Mouse (Mus musculus): ENCODE data around the gene 9330182L06Rik. TPM values are rescaled to one million over a fixed set of nuclear protein-coding genes. Genes with fewer than 3 reads are reported as not detected.

The 9330182L06Rik gene
- polyA plus RNA-seq, 1 experiment: 0.16 TPM

GRCm38 (mm10) chr5:9345038-9345617 lies 79.2 kb downstream of the 9330182L06Rik start:
- 77% methylated on average over 10 of the region's 10 CpGs for WGBS
- Histone ChIP-seq H3K4me3 (ENCODE audit: low read depth, low read length) (no peak overlapping the region), H3K27ac (ENCODE audit: insufficient read depth, low read depth, low read length) (no peak overlapping the region), H3K4me1 (ENCODE audit: control insufficient read depth, insufficient read depth, insufficient read length, low read length) (no peaks in the 10 kb centered on the region), H3K27me3 (ENCODE audit: control insufficient read depth, insufficient read depth, low read length) (no peaks in the 10 kb centered on the region), H3K36me3 (ENCODE audit: control insufficient read depth, insufficient read depth, low read length) (no peaks in the 10 kb centered on the region)
- TF ChIP-seq POLR2A (IDR thresholded peaks at IDR 0.05; ENCODE audit: low read depth, low read length) (no peak), CTCF (IDR thresholded peaks at IDR 0.05; ENCODE audit: extremely low read depth, insufficient read length, insufficient replicate concordance, low read depth, low read length) (no peak)

GRCm38 (mm10) chr5:9345625-9346024 lies 79.7 kb downstream of the 9330182L06Rik start:
- H3K4me3 ChIP-seq (ENCODE audit: low read depth, low read length): no peak overlapping the region
- WGBS: 85% methylated on average over 3 of the region's 3 CpGs

GRCm38 (mm10) chr5:9346510-9346909 lies 80.6 kb downstream of the 9330182L06Rik start:
- TF ChIP-seq POLR2A (IDR thresholded peaks at IDR 0.05; ENCODE audit: low read depth, low read length) (no peak), CTCF (IDR thresholded peaks at IDR 0.05; ENCODE audit: extremely low read depth, insufficient read length, insufficient replicate concordance, low read depth, low read length) (no peak)
- Histone ChIP-seq H3K27me3 (ENCODE audit: control insufficient read depth, insufficient read depth, low read length) (no peaks in the 10 kb centered on the region), H3K27ac (ENCODE audit: insufficient read depth, low read depth, low read length) (no peak overlapping the region), H3K36me3 (ENCODE audit: control insufficient read depth, insufficient read depth, low read length) (no peaks in the 10 kb centered on the region), H3K4me1 (ENCODE audit: control insufficient read depth, insufficient read depth, insufficient read length, low read length) (no peaks in the 10 kb centered on the region), H3K4me3 (ENCODE audit: low read depth, low read length) (no peak overlapping the region)
- 68% methylated on average over 4 of the region's 4 CpGs for WGBS

More at GRCm38 (mm10) chr5:9345625-9346024, 79.7 kb downstream of the 9330182L06Rik start:
- Histone ChIP-seq H3K36me3 (ENCODE audit: control insufficient read depth, insufficient read depth, low read length) (no peaks in the 10 kb centered on the region), H3K27ac (ENCODE audit: insufficient read depth, low read depth, low read length) (no peak overlapping the region), H3K27me3 (ENCODE audit: control insufficient read depth, insufficient read depth, low read length) (no peaks in the 10 kb centered on the region), H3K4me1 (ENCODE audit: control insufficient read depth, insufficient read depth, insufficient read length, low read length) (no peaks in the 10 kb centered on the region)
- TF ChIP-seq CTCF (IDR thresholded peaks at IDR 0.05; ENCODE audit: extremely low read depth, insufficient read length, insufficient replicate concordance, low read depth, low read length) (no peak), POLR2A (IDR thresholded peaks at IDR 0.05; ENCODE audit: low read depth, low read length) (no peak)

GRCm38 (mm10) chr5:9352163-9352562 lies 86.2 kb downstream of the 9330182L06Rik start:
- no peaks in the 10 kb centered on the region for H3K27me3 ChIP-seq (ENCODE audit: control insufficient read depth, insufficient read depth, low read length)
- H3K36me3 ChIP-seq (ENCODE audit: control insufficient read depth, insufficient read depth, low read length): no peaks in the 10 kb centered on the region
- no peaks in the 10 kb centered on the region for H3K4me1 ChIP-seq (ENCODE audit: control insufficient read depth, insufficient read depth, insufficient read length, low read length)
- 78% methylated on average over 5 of the region's 5 CpGs for WGBS
- no peak overlapping the region for H3K27ac ChIP-seq (ENCODE audit: insufficient read depth, low read depth, low read length)
- TF ChIP-seq CTCF (IDR thresholded peaks at IDR 0.05; ENCODE audit: extremely low read depth, insufficient read length, insufficient replicate concordance, low read depth, low read length) (no peak), POLR2A (IDR thresholded peaks at IDR 0.05; ENCODE audit: low read depth, low read length) (no peak)
- H3K4me3 ChIP-seq (ENCODE audit: low read depth, low read length): no peak overlapping the region

- H3K36me3 ChIP-seq (ENCODE audit: control insufficient read depth, insufficient read depth, low read length): no peaks in the 10 kb centered on the region
- 32% methylated on average over 1 of the region's 1 CpGs for WGBS
- no peaks in the 10 kb centered on the region for H3K27me3 ChIP-seq (ENCODE audit: control insufficient read depth, insufficient read depth, low read length)
- TF ChIP-seq CTCF (IDR thresholded peaks at IDR 0.05; ENCODE audit: extremely low read depth, insufficient read length, insufficient replicate concordance, low read depth, low read length) (no peak), POLR2A (IDR thresholded peaks at IDR 0.05; ENCODE audit: low read depth, low read length) (no peak)
- H3K27ac ChIP-seq (ENCODE audit: insufficient read depth, low read depth, low read length): no peak overlapping the region
- H3K4me1 ChIP-seq (ENCODE audit: control insufficient read depth, insufficient read depth, insufficient read length, low read length): no peaks in the 10 kb centered on the region
- no peak overlapping the region for H3K4me3 ChIP-seq (ENCODE audit: low read depth, low read length)
Observed at GRCm38 (mm10) chr5:9352646-9353045, 86.7 kb downstream of the 9330182L06Rik start.

- no peak overlapping the region for H3K4me3 ChIP-seq (ENCODE audit: low read depth, low read length)
- 81% methylated on average over 1 of the region's 1 CpGs for WGBS
- TF ChIP-seq CTCF (IDR thresholded peaks at IDR 0.05; ENCODE audit: extremely low read depth, insufficient read length, insufficient replicate concordance, low read depth, low read length) (no peak), POLR2A (IDR thresholded peaks at IDR 0.05; ENCODE audit: low read depth, low read length) (no peak)
- no peaks in the 10 kb centered on the region for H3K27me3 ChIP-seq (ENCODE audit: control insufficient read depth, insufficient read depth, low read length)
- H3K27ac ChIP-seq (ENCODE audit: insufficient read depth, low read depth, low read length): no peak overlapping the region
- H3K36me3 ChIP-seq (ENCODE audit: control insufficient read depth, insufficient read depth, low read length): no peaks in the 10 kb centered on the region
- no peaks in the 10 kb centered on the region for H3K4me1 ChIP-seq (ENCODE audit: control insufficient read depth, insufficient read depth, insufficient read length, low read length)
Observed at GRCm38 (mm10) chr5:9354257-9354656, 88.3 kb downstream of the 9330182L06Rik start.

GRCm38 (mm10) chr5:9358076-9358475 lies 92.2 kb downstream of the 9330182L06Rik start:
- Histone ChIP-seq H3K27ac (ENCODE audit: insufficient read depth, low read depth, low read length) (no peak overlapping the region), H3K4me1 (ENCODE audit: control insufficient read depth, insufficient read depth, insufficient read length, low read length) (no peaks in the 10 kb centered on the region), H3K36me3 (ENCODE audit: control insufficient read depth, insufficient read depth, low read length) (no peaks in the 10 kb centered on the region), H3K4me3 (ENCODE audit: low read depth, low read length) (no peak overlapping the region), H3K27me3 (ENCODE audit: control insufficient read depth, insufficient read depth, low read length) (no peaks in the 10 kb centered on the region)
- TF ChIP-seq POLR2A (IDR thresholded peaks at IDR 0.05; ENCODE audit: low read depth, low read length) (no peak), CTCF (IDR thresholded peaks at IDR 0.05; ENCODE audit: extremely low read depth, insufficient read length, insufficient replicate concordance, low read depth, low read length) (no peak)
- 49% methylated on average over 2 of the region's 2 CpGs for WGBS
